Mouse (Mus musculus) small intestine, adult 2 months (tissue): ENCODE measurements around the gene Vasn.

Source experiments
- CTCF ChIP-seq: fragments of 200-500 bp; IDR thresholded peaks from 2 replicates; pipeline ENCODE4 v1.5.1; 2012; ENCODE audit warnings: low read depth, mild to moderate bottlenecking, control low read depth, inconsistent platforms, low read length, moderate library complexity, mixed read lengths; ENCODE audit not compliant: insufficient replicate concordance, insufficient read length; ENCODE audit errors: extremely low read depth
- POLR2A ChIP-seq: fragments of 200-500 bp; IDR thresholded peaks from 2 replicates; pipeline ENCODE4 v1.6.1; 2012; ENCODE audit warnings: low read depth, mild to moderate bottlenecking, control low read depth, inconsistent platforms, low read length, moderate library complexity

- TF ChIP-seq CTCF (no peak), POLR2A (no peak)
Observed at GRCm38 (mm10) chr16:4658781-4659245, 19.1 kb downstream of the Vasn start.
